Mouse (Mus musculus) embryonic fibroblast, embryonic 13.5 days (primary cell): Measurements from ENCODE around the gene Tsc22d3.

Source experiments
- CTCF ChIP-seq: IDR thresholded peaks from 2 replicates; pipeline ENCODE4 v1.5.1; 2011; ENCODE audit warnings: mild to moderate bottlenecking, control low read depth, low read length, moderate library complexity, borderline replicate concordance; ENCODE audit not compliant: insufficient read depth
- POLR2A ChIP-seq: IDR thresholded peaks from 2 replicates; pipeline ENCODE4 v1.6.1; 2011; ENCODE audit warnings: low read depth, mild to moderate bottlenecking, control low read depth, low read length, moderate library complexity

- TF ChIP-seq CTCF (no peak), POLR2A (no peak)
Measured at GRCm38 (mm10) chrX:140575200-140575599, 25.3 kb downstream of the Tsc22d3 start.
